Mouse (Mus musculus) thymus, adult 2 months (tissue): Measurements from ENCODE around the gene Tmem274.

Source experiments
- CTCF ChIP-seq: fragments of 200-500 bp; IDR thresholded peaks from 2 replicates; pipeline ENCODE4 v1.5.1; 2012; ENCODE audit warnings: mild to moderate bottlenecking, control low read depth, low read length, moderate library complexity, borderline replicate concordance; ENCODE audit not compliant: control insufficient read depth, poor library complexity, insufficient read depth; ENCODE audit errors: extremely low read depth
- POLR2A ChIP-seq: fragments of 200-500 bp; IDR thresholded peaks from 2 replicates; pipeline ENCODE4 v1.6.1; 2012; ENCODE audit warnings: mild to moderate bottlenecking, low read length, control low read depth, moderate library complexity; ENCODE audit not compliant: control insufficient read depth, poor library complexity, insufficient read depth; ENCODE audit errors: extremely low read depth

DNA sequence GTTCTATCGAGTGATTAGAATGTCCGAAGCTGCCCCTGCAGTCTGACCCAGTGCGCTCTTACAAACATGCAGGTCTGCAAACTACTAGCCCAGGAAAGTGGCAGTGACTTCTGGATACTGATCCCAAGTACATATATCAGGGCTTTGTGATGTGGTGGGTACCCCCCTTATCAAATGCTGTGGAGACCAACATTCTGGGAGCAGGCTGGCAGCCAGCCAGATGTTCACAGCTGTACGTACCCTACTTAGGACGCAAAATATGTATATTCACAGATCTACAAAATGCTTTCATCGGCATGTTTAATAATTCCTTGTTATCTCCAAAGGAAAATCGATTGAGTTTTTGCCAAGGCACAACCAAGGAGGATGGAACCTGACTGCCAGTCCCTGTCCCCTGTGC lies 34.9 kb downstream of the Tmem274 start:
- TF ChIP-seq POLR2A (no peak), CTCF (no peak)
